Mouse (Mus musculus) embryonic stem cell, embryonic (primary cell): ENCODE measurements around the gene Rufy3.

Experiments
- CTCF ChIA-PET, 4 experiments: fragments of 300-600 bp in 2 of 4; fragments of 350-600 bp in 2 of 4; sonication (Branson Sonifier 250); formaldehyde crosslinking; loops; one replicate each; lab custom pipeline; 2022; ENCODE audit warnings: inconsistent platforms in 2 of 4; lab: Charles Lee
- POLR2A ChIA-PET, 4 experiments: fragments of 300-600 bp in 2 of 4; fragments of 350-600 bp in 2 of 4; sonication (Branson Sonifier 250); formaldehyde crosslinking; loops; one replicate each; lab custom pipeline; 2022; ENCODE audit warnings: antibody characterized with exemption in 4 of 4, inconsistent platforms in 1 of 4; lab: Charles Lee

Gene Rufy3

GRCm38 (mm10) chr5:88644901-88645300 lies 80.1 kb downstream of the Rufy3 start:
- ChIA-PET POLR2A (interaction anchor here in 1 of 4 experiments (0.9 to 3.4 kb wide), 4 partner anchors 8 to 31 kb away, joined by 3 to 11 read pairs (median 6); partner anchors contain the start of gene Grsf1), CTCF (no interaction called here)

- ChIA-PET POLR2A (interaction anchor here in 2 of 4 experiments (0.6 to 3.4 kb wide), 7 partner anchors 8 to 91 kb away, joined by 3 to 11 read pairs (median 5); partner anchors contain the start of genes Grsf1 (in 1 of the 2) and Utp3 (in 1 of the 2)), CTCF (no interaction called here)
These were observed 80.6 kb downstream of the Rufy3 start for GRCm38 (mm10) chr5:88645405-88645804.

- CTCF ChIA-PET = interaction anchor here in 1 of 4 experiments (0.6 kb wide), 1 partner anchor 117 kb away, joined by 3 read pairs; no protein-coding TSS in a partner anchor
- POLR2A ChIA-PET = interaction anchor here in 2 of 4 experiments (0.7 to 1.2 kb wide), 10 partner anchors 8 to 104 kb away, joined by 3 to 4 read pairs (median 3); partner anchors contain the start of genes Grsf1 (in 1 of the 2) and Mob1b (in 1 of the 2)
These were observed 84.7 kb downstream of the Rufy3 start for GRCm38 (mm10) chr5:88649250-88650173.

- ChIA-PET CTCF (no interaction called here), POLR2A (interaction anchor here in 1 of 4 experiments (2.0 kb wide), 1 partner anchor 9 kb away, joined by 11 read pairs; no protein-coding TSS in a partner anchor)
These were observed 87.7 kb downstream of the Rufy3 start for GRCm38 (mm10) chr5:88652589-88652988.

- CTCF ChIA-PET = no interaction called here
- POLR2A ChIA-PET = interaction anchor here in 3 of 4 experiments (1.1 to 13.0 kb wide), 7 partner anchors 16 to 107 kb away, joined by 3 to 252 read pairs (median 5); partner anchors contain the start of genes Dck (in 2 of the 3), Grsf1 (in 1 of the 3) and Mob1b (in 1 of the 3)
These were observed 93.0 kb downstream of the Rufy3 start for GRCm38 (mm10) chr5:88657868-88658267.

- CTCF ChIA-PET = no interaction called here
- POLR2A ChIA-PET = interaction anchor here (0.6 to 13.0 kb wide), 8 partner anchors 9 to 102 kb away, joined by 3 to 252 read pairs (median 3); partner anchors contain the start of genes Dck (in 1 of the 4) and Grsf1 (in 1 of the 4)
These were observed 98.3 kb downstream of the Rufy3 start for GRCm38 (mm10) chr5:88663151-88663550.

GRCm38 (mm10) chr5:88663875-88664274 lies 99.0 kb downstream of the Rufy3 start:
- CTCF ChIA-PET = no interaction called here
- POLR2A ChIA-PET = interaction anchor here in 2 of 4 experiments (1.5 to 13.0 kb wide), 4 partner anchors 8 to 101 kb away, joined by 3 to 252 read pairs (median 4); partner anchors contain the start of genes Dck (in 1 of the 2) and Grsf1 (in 1 of the 2)

GRCm38 (mm10) chr5:88674703-88675442 lies 110.0 kb downstream of the Rufy3 start:
- ChIA-PET CTCF (no interaction called here), POLR2A (interaction anchor here in 3 of 4 experiments (0.5 to 20.7 kb wide), 13 partner anchors 10 to 121 kb away, joined by 3 to 252 read pairs (median 3); partner anchors contain the start of genes Utp3 (in 2 of the 3), Dck (in 1 of the 3) and Mob1b (in 1 of the 3))

GRCm38 (mm10) chr5:88675443-88676387 lies 110.9 kb downstream of the Rufy3 start, which contains the start of gene Grsf1:
TSS of gene Grsf1 (minus strand) at chr5:88676171.
- POLR2A ChIA-PET = interaction anchor here in 3 of 4 experiments (0.5 to 20.7 kb wide), 31 partner anchors 9 to 130 kb away, joined by 3 to 252 read pairs (median 3); partner anchors contain the start of genes Dck (in 2 of the 3), Utp3 (in 2 of the 3) and Mob1b (in 1 of the 3)
- CTCF ChIA-PET = interaction anchor here in 1 of 4 experiments (0.6 kb wide), 1 partner anchor 75 kb away, joined by 6 read pairs; no protein-coding TSS in a partner anchor

- POLR2A ChIA-PET = interaction anchor here (0.6 to 20.7 kb wide), 16 partner anchors 8 to 125 kb away, joined by 3 to 252 read pairs (median 6); partner anchors contain the start of genes Dck (in 3 of the 4), Mob1b (in 1 of the 4) and Utp3 (in 1 of the 4)
- CTCF ChIA-PET = interaction anchor here (0.5 to 1.2 kb wide), 4 partner anchors 11 to 1527 kb away, joined by 3 to 4 read pairs (median 3); no protein-coding TSS in a partner anchor
These were observed 114.1 kb downstream of the Rufy3 start for GRCm38 (mm10) chr5:88678929-88679328.

- CTCF ChIA-PET = interaction anchor here (0.5 to 1.2 kb wide), 4 partner anchors 10 to 1527 kb away, joined by 3 to 4 read pairs (median 3); no protein-coding TSS in a partner anchor
- POLR2A ChIA-PET = interaction anchor here in 3 of 4 experiments (0.5 to 20.7 kb wide), 17 partner anchors 9 to 125 kb away, joined by 3 to 252 read pairs (median 6); partner anchors contain the start of genes Dck (in 3 of the 3), Mob1b (in 1 of the 3) and Utp3 (in 1 of the 3)
These were observed 114.5 kb downstream of the Rufy3 start for GRCm38 (mm10) chr5:88679341-88679740.

- ChIA-PET CTCF (interaction anchor here in 1 of 4 experiments (0.7 kb wide), 2 partner anchors 111 to 1896 kb away, joined by 7 to 9 read pairs; no protein-coding TSS in a partner anchor), POLR2A (interaction anchor here in 2 of 4 experiments (0.9 to 20.7 kb wide), 6 partner anchors 9 to 84 kb away, joined by 3 to 252 read pairs (median 12); partner anchors contain the start of genes Dck (in 1 of the 2) and Mob1b (in 1 of the 2))
These were observed 115.7 kb downstream of the Rufy3 start for GRCm38 (mm10) chr5:88680567-88680966.

- ChIA-PET POLR2A (interaction anchor here in 3 of 4 experiments (0.6 to 20.7 kb wide), 6 partner anchors 8 to 83 kb away, joined by 3 to 252 read pairs (median 5); partner anchors contain the start of gene Grsf1 (in 1 of the 3)), CTCF (interaction anchor here in 1 of 4 experiments (0.6 kb wide), 1 partner anchor 36 kb away, joined by 3 read pairs; no protein-coding TSS in a partner anchor)
These were observed 118.9 kb downstream of the Rufy3 start for GRCm38 (mm10) chr5:88683706-88684105.

- ChIA-PET POLR2A (interaction anchor here (0.6 to 20.7 kb wide), 14 partner anchors 8 to 82 kb away, joined by 3 to 252 read pairs (median 6); partner anchors contain the start of genes Dck (in 2 of the 4), Grsf1 (in 2 of the 4) and Mob1b (in 2 of the 4)), CTCF (no interaction called here)
These were observed 119.4 kb downstream of the Rufy3 start for GRCm38 (mm10) chr5:88684226-88684625.

GRCm38 (mm10) chr5:88685306-88685705 lies 120.5 kb downstream of the Rufy3 start:
- POLR2A ChIA-PET = interaction anchor here in 3 of 4 experiments (0.6 to 20.7 kb wide), 20 partner anchors 9 to 550 kb away, joined by 3 to 252 read pairs (median 4); partner anchors contain the start of genes Dck (in 3 of the 3), Grsf1 (in 3 of the 3) and Mob1b (in 3 of the 3)
- CTCF ChIA-PET = interaction anchor here in 2 of 4 experiments (0.6 to 1.0 kb wide), 3 partner anchors 23 to 147 kb away, joined by 3 to 18 read pairs (median 5); no protein-coding TSS in a partner anchor
